Mouse (Mus musculus): ENCODE data around the gene Mlec. TPM values are rescaled to one million over a fixed set of nuclear protein-coding genes. Genes with fewer than 3 reads are reported as not detected.
"Not testable (repeated sequence)": the region's sequence is repeated elsewhere in the genome, so short reads cannot be mapped to it uniquely, and the experiment has no call there.

Gene Mlec
- total and polyA plus RNA-seq, 2 experiments = 33.7 to 40.8 TPM

GRCm38 (mm10) chr5:115168641-115169415, 10.8 kb upstream of the Mlec start:
- Histone ChIP-seq H3K4me3 (ENCODE audit: insufficient read depth, low read depth, low read length) (no peak overlapping the region), H3K36me3 (ENCODE audit: control insufficient read depth, insufficient read depth, low read length) (no peaks in the 10 kb centered on the region), H3K9ac (ENCODE audit: low read depth, low read length) (no peak overlapping the region), H3K4me1 (ENCODE audit: control insufficient read depth, insufficient read depth, low read length) (peaks cover 10% of the 10 kb centered on the region; the same call in 1 of the 2 replicates), H3K27me3 (ENCODE audit: control insufficient read depth, insufficient read depth, low read length) (no peaks in the 10 kb centered on the region), H3K79me2 (ENCODE audit: control insufficient read depth, insufficient read depth, low read length) (no peaks in the 10 kb centered on the region), H3K27ac (replicated peaks; ENCODE audit: insufficient read depth, low read depth, low read length) (no peak overlapping the region)
- TF ChIP-seq POLR2A (IDR thresholded peaks at IDR 0.05; ENCODE audit: extremely low read depth, insufficient read depth, low read length) (no peak), CTCF (IDR thresholded peaks at IDR 0.05; ENCODE audit: low read depth, low read length) (no peak)
- no peak for DNase-seq (ENCODE audit: extremely low read depth, low read depth, low spot score)
- 68% methylated on average over 27 of the region's 27 CpGs for WGBS

- Histone ChIP-seq H3K79me2 (ENCODE audit: control insufficient read depth, insufficient read depth, low read length) (no peaks in the 10 kb centered on the region), H3K4me1 (ENCODE audit: control insufficient read depth, insufficient read depth, low read length) (peaks cover 10% of the 10 kb centered on the region; the same call in 1 of the 2 replicates), H3K36me3 (ENCODE audit: control insufficient read depth, insufficient read depth, low read length) (no peaks in the 10 kb centered on the region), H3K4me3 (ENCODE audit: insufficient read depth, low read depth, low read length) (no peak overlapping the region), H3K27ac (replicated peaks; ENCODE audit: insufficient read depth, low read depth, low read length) (no peak overlapping the region), H3K27me3 (ENCODE audit: control insufficient read depth, insufficient read depth, low read length) (no peaks in the 10 kb centered on the region), H3K9ac (ENCODE audit: low read depth, low read length) (no peak overlapping the region)
- TF ChIP-seq POLR2A (IDR thresholded peaks at IDR 0.05; ENCODE audit: extremely low read depth, insufficient read depth, low read length) (no peak), CTCF (IDR thresholded peaks at IDR 0.05; ENCODE audit: low read depth, low read length) (no peak)
- WGBS = 31% methylated on average over 6 of the region's 6 CpGs
- peak; percentile 92 for DNase-seq (ENCODE audit: extremely low read depth, low read depth, low spot score)
Observed at GRCm38 (mm10) chr5:115167396-115167795, 9.4 kb upstream of the Mlec start.

- TF ChIP-seq POLR2A (IDR thresholded peaks at IDR 0.05; ENCODE audit: extremely low read depth, insufficient read depth, low read length) (no peak), CTCF (IDR thresholded peaks at IDR 0.05; ENCODE audit: low read depth, low read length) (no peak)
- H3K79me2 ChIP-seq (ENCODE audit: control insufficient read depth, insufficient read depth, low read length) = no peaks in the 10 kb centered on the region
- H3K36me3 ChIP-seq (ENCODE audit: control insufficient read depth, insufficient read depth, low read length) = no peaks in the 10 kb centered on the region
- no peaks in the 10 kb centered on the region for H3K27me3 ChIP-seq (ENCODE audit: control insufficient read depth, insufficient read depth, low read length)
- H3K9ac ChIP-seq (ENCODE audit: low read depth, low read length) = no peak overlapping the region
- no peak overlapping the region for H3K4me3 ChIP-seq (ENCODE audit: insufficient read depth, low read depth, low read length)
- H3K4me1 ChIP-seq (ENCODE audit: control insufficient read depth, insufficient read depth, low read length) = peaks cover 10% of the 10 kb centered on the region; the same call in 1 of the 2 replicates
- WGBS = 40% methylated on average over 7 of the region's 7 CpGs
- 0 out of 2 replicates have a peak overlapping the region, but pooled peaks have one; percentile 4 for H3K27ac ChIP-seq (replicated peaks; ENCODE audit: insufficient read depth, low read depth, low read length)
- DNase-seq (ENCODE audit: extremely low read depth, low read depth, low spot score) = no peak
Observed at GRCm38 (mm10) chr5:115166815-115167194, 8.8 kb upstream of the Mlec start.

GRCm38 (mm10) chr5:115165895-115166814, 8.2 kb upstream of the Mlec start:
- H3K4me1 ChIP-seq (ENCODE audit: control insufficient read depth, insufficient read depth, low read length) = peaks cover 10% of the 10 kb centered on the region; the same call in 1 of the 2 replicates
- 0 out of 2 replicates have a peak overlapping the region, but pooled peaks have one; percentile 4 for H3K27ac ChIP-seq (replicated peaks; ENCODE audit: insufficient read depth, low read depth, low read length)
- TF ChIP-seq CTCF (IDR thresholded peaks at IDR 0.05; ENCODE audit: low read depth, low read length) (no peak), POLR2A (IDR thresholded peaks at IDR 0.05; ENCODE audit: extremely low read depth, insufficient read depth, low read length) (no peak)
- H3K9ac ChIP-seq (ENCODE audit: low read depth, low read length) = no peak overlapping the region
- DNase-seq (ENCODE audit: extremely low read depth, low read depth, low spot score) = peak; percentile 92
- no peaks in the 10 kb centered on the region for H3K27me3 ChIP-seq (ENCODE audit: control insufficient read depth, insufficient read depth, low read length)
- 44% methylated on average over 11 of the region's 11 CpGs for WGBS
- H3K36me3 ChIP-seq (ENCODE audit: control insufficient read depth, insufficient read depth, low read length) = no peaks in the 10 kb centered on the region
- no peak overlapping the region for H3K4me3 ChIP-seq (ENCODE audit: insufficient read depth, low read depth, low read length)
- H3K79me2 ChIP-seq (ENCODE audit: control insufficient read depth, insufficient read depth, low read length) = no peaks in the 10 kb centered on the region

GRCm38 (mm10) chr5:115165351-115165750, 7.4 kb upstream of the Mlec start:
- H3K79me2 ChIP-seq (ENCODE audit: control insufficient read depth, insufficient read depth, low read length) = no peaks in the 10 kb centered on the region
- no peak overlapping the region for H3K9ac ChIP-seq (ENCODE audit: low read depth, low read length)
- no peak for TF ChIP-seq POLR2A (IDR thresholded peaks at IDR 0.05; ENCODE audit: extremely low read depth, insufficient read depth, low read length)
- peak; percentile 74 for TF ChIP-seq CTCF (IDR thresholded peaks at IDR 0.05; ENCODE audit: low read depth, low read length)
- H3K4me3 ChIP-seq (ENCODE audit: insufficient read depth, low read depth, low read length) = no peak overlapping the region
- 61% methylated on average over 9 of the region's 9 CpGs for whole genome bisulfite sequencing
- no peaks in the 10 kb centered on the region for H3K36me3 ChIP-seq (ENCODE audit: control insufficient read depth, insufficient read depth, low read length)
- no peaks in the 10 kb centered on the region for H3K27me3 ChIP-seq (ENCODE audit: control insufficient read depth, insufficient read depth, low read length)
- peaks cover 10% of the 10 kb centered on the region; the same call in 1 of the 2 replicates for H3K4me1 ChIP-seq (ENCODE audit: control insufficient read depth, insufficient read depth, low read length)
- no peak overlapping the region for H3K27ac ChIP-seq (replicated peaks; ENCODE audit: insufficient read depth, low read depth, low read length)
- DNase-seq (ENCODE audit: extremely low read depth, low read depth, low spot score) = peak; percentile 14

GRCm38 (mm10) chr5:115164446-115164845, 6.5 kb upstream of the Mlec start:
- 93% methylated on average over 4 of the region's 4 CpGs for WGBS

More at GRCm38 (mm10) chr5:115164446-115164845, 6.5 kb upstream of the Mlec start:
- not testable (repeated sequence) for H3K9ac ChIP-seq (ENCODE audit: low read depth, low read length); DNase-seq (ENCODE audit: extremely low read depth, low read depth, low spot score); H3K4me3 ChIP-seq (ENCODE audit: insufficient read depth, low read depth, low read length); H3K27ac ChIP-seq (replicated peaks; ENCODE audit: insufficient read depth, low read depth, low read length); H3K4me1 ChIP-seq (ENCODE audit: control insufficient read depth, insufficient read depth, low read length); H3K79me2 ChIP-seq (ENCODE audit: control insufficient read depth, insufficient read depth, low read length); H3K36me3 ChIP-seq (ENCODE audit: control insufficient read depth, insufficient read depth, low read length); H3K27me3 ChIP-seq (ENCODE audit: control insufficient read depth, insufficient read depth, low read length)

Data from liver, adult 2 months (tissue).